Mouse (Mus musculus) embryonic fibroblast, embryonic 13.5 days (primary cell): ENCODE measurements around the gene P2ry4.

ENCODE experiments used
- CTCF ChIP-seq: IDR thresholded peaks from 2 replicates; pipeline ENCODE4 v1.5.1; 2011; ENCODE audit warnings: mild to moderate bottlenecking, control low read depth, low read length, moderate library complexity, borderline replicate concordance; ENCODE audit not compliant: insufficient read depth
- POLR2A ChIP-seq: IDR thresholded peaks from 2 replicates; pipeline ENCODE4 v1.6.1; 2011; ENCODE audit warnings: low read depth, mild to moderate bottlenecking, control low read depth, low read length, moderate library complexity

- TF ChIP-seq CTCF (no peak), POLR2A (no peak)
Measured at GRCm38 (mm10) chrX:100638477-100638876, 43.8 kb upstream of the P2ry4 start.
